Mouse (Mus musculus) liver, embryonic 13.5 days (tissue): Measurements from ENCODE around the gene Plxdc1. TPM values are rescaled to one million over a fixed set of nuclear protein-coding genes. Genes with fewer than 3 reads are reported as not detected.
"Not testable (repeated sequence)": the region's sequence is repeated elsewhere in the genome, so short reads cannot be mapped to it uniquely, and the experiment has no call there.

ENCODE experiments used
- ATAC-seq: fragments of 200-750 bp; cut with Nextera tagmentation; 2 replicates; pipeline ENCODE4 v1.8.0; 2017; ENCODE audit warnings: low read depth, mild to moderate bottlenecking, moderate number of reproducible peaks, moderate library complexity
- DNase-seq: peaks from one replicate; pipeline ENCODE4 v3.0.0; 2022
- H3K27ac ChIP-seq: fragments of 300-500 bp; sonication (generic); 2 replicates; pipeline ENCODE4 v1.5.1; 2015; ENCODE audit warnings: moderate library complexity, mild to moderate bottlenecking, inconsistent platforms
- H3K27me3 ChIP-seq: fragments of 300-500 bp; sonication (generic); 2 replicates; pipeline ENCODE4 v1.6.1; 2015; ENCODE audit warnings: mild to moderate bottlenecking, inconsistent platforms
- H3K36me3 ChIP-seq: fragments of 300-500 bp; sonication (generic); 2 replicates; pipeline ENCODE4 v1.6.1; 2015; ENCODE audit warnings: mild to moderate bottlenecking, inconsistent platforms
- H3K4me1 ChIP-seq: fragments of 300-500 bp; sonication (generic); replicated peaks from 2 replicates; pipeline ENCODE4 v1.6.1; 2015; ENCODE audit warnings: inconsistent platforms
- H3K4me2 ChIP-seq: fragments of 300-500 bp; sonication (generic); 2 replicates; pipeline ENCODE4 v1.6.1; 2015; ENCODE audit warnings: inconsistent platforms, mild to moderate bottlenecking, moderate library complexity
- H3K4me3 ChIP-seq: fragments of 300-500 bp; sonication (generic); replicated peaks from 2 replicates; pipeline ENCODE4 v1.5.1; 2015; ENCODE audit warnings: mild to moderate bottlenecking, inconsistent platforms
- H3K9ac ChIP-seq: fragments of 300-500 bp; sonication (generic); 2 replicates; pipeline ENCODE4 v1.6.1; 2015; ENCODE audit warnings: mild to moderate bottlenecking, inconsistent platforms
- H3K9me3 ChIP-seq: fragments of 300-500 bp; sonication (generic); replicated peaks from 2 replicates; pipeline ENCODE4 v1.6.1; 2016; ENCODE audit warnings: inconsistent platforms
- WGBS: fragments of 180-500 bp; shearing (Covaris S2); methylation state at CpG from one replicate; pipeline ENCODE4 v1.1.7; 2015; ENCODE audit not compliant: insufficient replicate concordance; 5-methylcytosine and 5-hydroxymethylcytosine counted together
- polyA plus RNA-seq: library from polyadenylated mRNA; unstranded; fragments of >200 nt; fragmentation: Nextera tagmentation; extraction: Ambion mirVana; gene quantifications from 2 replicates; pipeline ENCODE4 v1.2.1, GENCODE M21; 2015

Gene Plxdc1
- polyA plus RNA-seq, 1 experiment from 2014 or later = 0.58 TPM

DNA sequence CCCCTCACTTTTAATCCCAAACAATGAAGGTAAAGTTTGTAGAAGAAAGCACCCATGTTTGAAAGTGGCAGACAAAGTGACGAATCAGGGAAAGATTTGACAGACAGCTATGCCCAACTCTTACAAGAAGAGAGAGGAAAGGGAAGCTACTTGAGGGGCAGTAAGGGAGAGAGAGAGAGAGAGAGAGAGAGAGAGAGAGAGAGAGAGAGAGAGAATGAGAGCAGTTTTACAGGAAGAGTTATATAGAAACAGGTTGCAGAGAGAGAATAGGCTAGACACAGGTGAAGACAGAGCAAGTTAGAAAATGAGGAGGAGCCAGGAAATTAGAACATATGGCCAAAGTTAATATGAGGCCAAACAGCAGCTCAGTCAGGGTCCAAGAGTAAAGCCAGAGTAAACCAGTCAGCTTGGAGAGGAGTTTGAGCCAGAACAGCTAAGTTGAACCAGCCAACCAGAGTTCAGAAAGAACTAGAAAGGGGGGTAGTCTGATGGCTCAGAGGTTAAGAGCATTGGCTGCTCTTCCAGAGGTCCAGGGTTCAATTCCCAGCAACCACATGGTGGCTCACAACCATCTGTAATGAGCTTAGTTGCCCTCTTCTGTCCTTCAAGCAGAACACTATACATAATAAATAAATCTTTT is 33.8 kb downstream of the Plxdc1 start:
- Histone ChIP-seq H3K4me2 (no peak overlapping the region), H3K4me3 (no peak overlapping the region), H3K27ac (no peak overlapping the region), H3K9ac (no peak overlapping the region), H3K4me1 (peaks cover 45% of the 10 kb centered on the region), H3K27me3 (no peaks in the 10 kb centered on the region), H3K9me3 (no peaks in the 10 kb centered on the region), H3K36me3 (no peaks in the 10 kb centered on the region)
- 79% methylated on average over 1 of the region's 1 CpGs for WGBS
- ATAC-seq (no peak), DNase-seq (no peak)

DNA sequence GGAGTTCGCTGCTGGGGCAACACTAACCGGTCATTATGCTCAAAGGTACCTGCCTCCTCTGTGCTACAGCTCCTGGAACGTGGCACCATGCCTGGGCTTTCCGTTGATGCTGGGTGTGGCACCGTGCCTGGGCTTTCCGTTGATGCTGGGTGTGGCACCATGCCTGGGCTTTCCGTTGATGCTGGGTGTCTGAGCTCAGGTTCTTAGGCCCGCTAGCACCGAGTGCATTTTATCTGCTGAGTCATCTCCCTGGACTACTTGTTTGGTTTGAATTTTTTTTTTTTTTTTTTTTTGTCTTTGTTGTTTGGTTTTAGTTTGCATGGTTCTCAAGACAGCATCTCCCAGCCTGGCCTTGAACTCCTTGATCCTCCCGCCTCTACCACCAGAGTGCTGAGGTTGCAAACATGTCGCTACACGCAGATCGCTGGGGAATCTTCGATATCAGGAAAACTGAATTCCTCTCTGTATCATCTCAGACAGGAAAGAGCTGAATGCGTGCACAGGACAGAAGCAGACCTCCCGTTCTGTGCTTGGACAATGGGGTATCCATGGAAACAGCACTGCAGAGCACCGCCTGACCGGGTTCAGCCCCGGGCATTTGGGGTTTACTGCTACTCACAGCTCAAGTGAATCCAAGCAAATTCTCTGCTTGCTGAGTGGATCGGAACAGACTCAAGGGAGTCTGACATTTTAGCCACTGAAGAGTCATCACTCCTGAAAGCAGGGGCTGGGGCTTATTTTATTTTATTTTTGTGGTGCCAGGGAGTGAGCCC is 36.4 kb downstream of the Plxdc1 start:
- Histone ChIP-seq H3K4me1 (peaks cover 40% of the 10 kb centered on the region), H3K9me3 (no peaks in the 10 kb centered on the region), H3K4me2 (peak overlapping the region; percentile 12), H3K27ac (peak overlapping the region; percentile 58), H3K27me3 (no peaks in the 10 kb centered on the region), H3K4me3 (no peak overlapping the region), H3K36me3 (no peaks in the 10 kb centered on the region), H3K9ac (no peak overlapping the region)
- ATAC-seq (peak; percentile 89), DNase-seq (peak; percentile 46)
- WGBS = 45% methylated on average over 20 of the region's 20 CpGs

DNA sequence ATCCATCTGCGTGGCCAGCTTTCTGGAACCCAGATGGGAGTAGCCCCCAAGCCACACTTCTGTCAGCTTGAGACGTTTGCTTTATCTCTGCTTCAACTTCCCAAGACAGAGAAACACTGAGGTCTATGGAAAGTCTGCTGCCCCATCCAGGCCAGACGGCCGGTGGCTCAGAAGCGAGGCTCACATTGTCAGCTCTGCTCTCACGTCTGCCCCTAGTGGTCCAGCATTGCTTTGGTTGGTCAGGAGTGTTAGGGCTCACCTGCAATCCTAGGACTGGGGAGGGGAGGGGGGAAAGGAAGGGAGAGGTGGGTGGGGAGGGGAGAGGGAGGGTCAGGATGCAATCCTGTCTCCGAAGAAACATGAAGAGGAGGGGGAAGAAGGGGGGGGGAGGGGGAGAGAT is 38.8 kb downstream of the Plxdc1 start:
- Histone ChIP-seq H3K27ac (no peak overlapping the region), H3K4me1 (peaks cover 20% of the 10 kb centered on the region), H3K4me3 (no peak overlapping the region), H3K4me2 (no peak overlapping the region), H3K9ac (no peak overlapping the region), H3K36me3 (no peaks in the 10 kb centered on the region), H3K27me3 (no peaks in the 10 kb centered on the region), H3K9me3 (no peaks in the 10 kb centered on the region)
- WGBS = 18% methylated on average over 7 of the region's 7 CpGs
- DNase-seq = peak; percentile 17
- no peak for ATAC-seq

DNA sequence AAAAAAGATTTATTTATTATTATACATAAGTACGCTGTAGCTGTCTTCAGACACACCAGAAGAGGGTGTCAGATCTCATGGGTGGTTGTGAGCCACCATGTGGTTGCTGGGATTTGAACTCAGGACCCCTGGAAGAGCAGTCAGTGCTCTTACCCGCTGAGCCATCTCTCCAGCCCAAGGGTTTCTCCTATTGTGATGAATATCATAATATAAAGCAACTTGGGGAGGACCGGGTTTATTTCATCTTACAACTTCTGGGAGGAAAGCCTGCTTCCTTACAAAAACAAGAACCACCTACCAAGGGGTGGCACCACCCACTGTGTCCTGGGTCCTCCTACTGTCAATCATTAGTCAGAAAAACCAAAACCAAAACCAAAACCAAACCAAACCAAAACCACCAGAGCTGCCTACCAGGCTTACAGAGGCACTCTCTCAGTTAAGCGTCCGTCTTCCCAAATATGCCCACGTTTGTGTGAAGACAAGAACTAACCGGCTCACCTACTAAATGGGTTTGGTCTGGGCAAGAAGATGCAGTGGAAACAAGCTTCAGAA is 40.4 kb downstream of the Plxdc1 start:
- H3K4me3 ChIP-seq, H3K36me3 ChIP-seq, DNase-seq, H3K9me3 ChIP-seq, H3K9ac ChIP-seq, H3K4me2 ChIP-seq, ATAC-seq, H3K27ac ChIP-seq, H3K27me3 ChIP-seq: not testable (repeated sequence)
- 70% methylated on average over 7 of the region's 7 CpGs for WGBS
- H3K4me1 ChIP-seq = peaks cover 20% of the 10 kb centered on the region

DNA sequence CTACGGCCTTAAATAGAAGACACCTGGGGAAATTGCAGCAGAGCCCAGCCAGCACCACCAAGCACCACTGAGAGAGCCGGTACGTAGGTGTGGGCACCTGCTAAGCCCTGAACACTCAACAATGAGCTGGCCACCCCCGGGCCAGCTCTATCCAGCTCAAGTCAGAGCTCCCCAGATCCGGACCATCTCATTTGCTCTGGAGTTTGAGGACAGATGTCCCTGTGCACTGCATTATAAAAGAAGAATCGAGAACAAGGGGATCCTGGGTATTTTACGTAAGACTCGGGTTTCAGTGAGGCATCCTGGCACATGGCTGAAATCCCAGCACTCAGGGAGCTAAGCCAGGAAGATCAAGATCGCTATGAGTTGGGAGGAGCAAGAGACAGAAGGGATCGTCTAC is 41.2 kb downstream of the Plxdc1 start:
- H3K36me3 ChIP-seq = no peaks in the 10 kb centered on the region
- H3K27ac ChIP-seq = no peak overlapping the region
- no peak overlapping the region for H3K4me2 ChIP-seq
- no peaks in the 10 kb centered on the region for H3K27me3 ChIP-seq
- 75% methylated on average over 10 of the region's 10 CpGs for WGBS
- H3K9me3 ChIP-seq = no peaks in the 10 kb centered on the region
- DNase-seq (no peak), ATAC-seq (no peak)
- H3K4me1 ChIP-seq = peaks cover 14% of the 10 kb centered on the region
- no peak overlapping the region for H3K4me3 ChIP-seq
- H3K9ac ChIP-seq = no peak overlapping the region

DNA sequence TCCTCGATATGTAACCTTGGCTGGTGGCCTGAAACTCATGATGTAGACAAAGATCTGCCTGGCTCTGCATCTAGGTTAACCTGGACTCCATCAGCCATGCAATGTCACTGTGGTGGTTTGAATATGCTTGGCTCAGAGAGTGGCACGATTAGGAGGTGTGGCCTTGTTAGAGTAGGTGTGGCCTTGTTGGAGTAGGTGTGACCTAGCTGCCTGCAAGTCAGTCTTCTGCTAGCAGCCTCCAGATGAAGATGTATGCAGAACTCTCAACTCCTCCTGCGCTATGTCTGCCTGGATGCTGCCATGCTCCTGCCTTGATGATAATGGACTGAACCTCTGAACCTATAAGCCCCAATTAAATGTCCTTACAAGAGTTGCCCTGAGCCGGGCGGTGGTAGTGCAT is 43.0 kb downstream of the Plxdc1 start:
- no peak for DNase-seq
- Histone ChIP-seq H3K27me3 (no peaks in the 10 kb centered on the region), H3K36me3 (no peaks in the 10 kb centered on the region), H3K9me3 (no peaks in the 10 kb centered on the region), H3K4me1 (no peaks in the 10 kb centered on the region), H3K9ac (no peak overlapping the region), H3K27ac (no peak overlapping the region), H3K4me3 (no peak overlapping the region), H3K4me2 (no peak overlapping the region)
- no peak for ATAC-seq
- 71% methylated on average over 5 of the region's 5 CpGs for WGBS

DNA sequence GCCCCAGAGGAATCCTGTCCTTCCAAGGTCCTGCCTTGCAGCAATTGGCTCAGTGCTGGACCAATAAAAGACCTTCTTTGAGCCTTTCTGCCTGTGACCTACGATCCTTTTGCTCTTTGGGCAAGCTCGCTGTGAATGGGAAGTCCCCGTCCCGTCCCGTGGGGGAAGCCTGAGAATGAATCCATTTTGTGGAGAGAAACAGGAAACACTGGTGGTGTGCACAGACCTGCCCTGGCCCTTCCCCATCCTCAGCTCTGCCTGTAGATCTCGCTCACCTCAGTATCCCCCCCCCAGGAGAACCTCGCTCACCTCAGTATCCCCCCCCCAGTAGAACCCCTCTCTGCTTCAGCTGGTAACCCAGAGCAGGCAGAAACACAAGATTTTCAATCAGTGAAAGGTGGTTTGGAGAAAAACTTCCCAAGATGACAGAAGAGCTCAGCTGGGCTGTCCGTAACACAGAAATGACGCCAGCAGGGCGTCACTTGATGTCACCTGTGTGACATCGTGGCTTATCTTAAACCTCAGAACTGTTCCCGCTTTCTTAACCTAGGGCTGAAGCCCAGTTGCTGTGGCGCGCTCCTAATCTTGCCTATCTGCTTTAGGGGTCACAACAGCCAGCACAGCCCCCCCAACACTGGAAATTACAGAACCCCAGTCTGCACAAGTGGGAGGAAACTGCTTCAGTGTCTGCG is 43.7 kb downstream of the Plxdc1 start:
- Histone ChIP-seq H3K4me3 (no peak overlapping the region), H3K27me3 (no peaks in the 10 kb centered on the region), H3K9ac (no peak overlapping the region), H3K9me3 (no peaks in the 10 kb centered on the region), H3K36me3 (no peaks in the 10 kb centered on the region), H3K27ac (no peak overlapping the region), H3K4me1 (no peaks in the 10 kb centered on the region), H3K4me2 (no peak overlapping the region)
- DNase-seq = no peak
- 52% methylated on average over 15 of the region's 15 CpGs for WGBS
- no peak for ATAC-seq

DNA sequence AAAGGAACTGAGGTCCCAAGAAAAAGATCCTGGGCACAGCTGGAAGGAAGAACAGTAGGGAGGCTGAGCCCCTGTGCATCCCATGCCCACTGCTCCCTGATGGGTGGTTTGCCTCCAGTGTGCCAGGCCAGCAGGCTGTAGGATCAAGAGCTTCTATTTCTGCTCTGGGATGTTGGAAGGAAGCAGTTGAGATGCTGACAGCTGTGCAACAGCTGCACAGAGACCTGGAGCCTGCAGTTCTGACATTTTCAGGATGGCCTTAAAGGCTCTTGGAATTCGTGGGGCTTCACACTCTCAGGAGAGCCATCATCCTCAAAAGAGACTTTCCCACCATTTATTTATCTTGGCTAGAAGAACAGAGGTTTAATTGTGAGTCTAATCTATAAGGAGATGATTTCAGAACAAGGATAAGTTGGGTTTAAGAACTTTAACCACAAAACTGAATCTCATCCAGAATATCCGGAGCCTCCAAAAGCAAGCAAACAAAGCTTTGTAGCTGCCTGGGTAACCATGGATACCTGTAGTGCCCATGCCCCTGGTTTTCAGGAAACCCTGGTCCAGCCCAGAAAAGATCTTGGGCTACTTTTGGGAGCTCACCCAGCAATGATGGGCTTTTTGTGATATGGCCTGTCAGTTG is 48.7 kb downstream of the Plxdc1 start:
- DNase-seq (no peak), ATAC-seq (no peak)
- no peaks in the 10 kb centered on the region for H3K27me3 ChIP-seq
- WGBS = 67% methylated on average over 2 of the region's 2 CpGs
- H3K9ac ChIP-seq = no peak overlapping the region
- no peak overlapping the region for H3K4me2 ChIP-seq
- no peak overlapping the region for H3K4me3 ChIP-seq
- H3K9me3 ChIP-seq = no peaks in the 10 kb centered on the region
- H3K27ac ChIP-seq = no peak overlapping the region
- no peaks in the 10 kb centered on the region for H3K36me3 ChIP-seq
- H3K4me1 ChIP-seq = peaks cover 11% of the 10 kb centered on the region

DNA sequence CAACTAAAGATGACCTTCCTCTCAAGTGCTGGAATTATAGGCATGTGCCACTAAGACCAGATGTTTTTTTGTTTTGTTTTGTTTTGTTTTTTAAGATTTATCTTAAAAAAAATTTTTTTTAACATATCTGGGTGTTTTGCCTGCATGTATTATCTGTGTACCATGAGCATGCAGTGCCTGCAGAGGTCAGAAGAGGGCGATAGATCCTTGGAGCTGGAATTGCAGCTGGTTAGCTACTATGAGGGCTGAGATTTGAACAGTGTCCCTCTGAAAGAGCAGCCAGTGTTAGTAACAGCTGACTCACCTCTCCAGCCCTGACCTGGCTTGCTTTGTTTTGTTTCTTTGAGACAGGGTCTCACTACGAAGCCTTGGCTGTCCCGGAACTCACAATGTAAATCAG is 49.5 kb downstream of the Plxdc1 start:
- H3K4me3 ChIP-seq = no peak overlapping the region
- H3K27ac ChIP-seq = no peak overlapping the region
- no peaks in the 10 kb centered on the region for H3K9me3 ChIP-seq
- DNase-seq = peak; percentile 45
- peaks cover 11% of the 10 kb centered on the region for H3K4me1 ChIP-seq
- no peak for ATAC-seq
- H3K9ac ChIP-seq = no peak overlapping the region
- H3K36me3 ChIP-seq = no peaks in the 10 kb centered on the region
- 33% methylated on average over 3 of the region's 3 CpGs for WGBS
- H3K4me2 ChIP-seq = no peak overlapping the region
- H3K27me3 ChIP-seq = no peaks in the 10 kb centered on the region

DNA sequence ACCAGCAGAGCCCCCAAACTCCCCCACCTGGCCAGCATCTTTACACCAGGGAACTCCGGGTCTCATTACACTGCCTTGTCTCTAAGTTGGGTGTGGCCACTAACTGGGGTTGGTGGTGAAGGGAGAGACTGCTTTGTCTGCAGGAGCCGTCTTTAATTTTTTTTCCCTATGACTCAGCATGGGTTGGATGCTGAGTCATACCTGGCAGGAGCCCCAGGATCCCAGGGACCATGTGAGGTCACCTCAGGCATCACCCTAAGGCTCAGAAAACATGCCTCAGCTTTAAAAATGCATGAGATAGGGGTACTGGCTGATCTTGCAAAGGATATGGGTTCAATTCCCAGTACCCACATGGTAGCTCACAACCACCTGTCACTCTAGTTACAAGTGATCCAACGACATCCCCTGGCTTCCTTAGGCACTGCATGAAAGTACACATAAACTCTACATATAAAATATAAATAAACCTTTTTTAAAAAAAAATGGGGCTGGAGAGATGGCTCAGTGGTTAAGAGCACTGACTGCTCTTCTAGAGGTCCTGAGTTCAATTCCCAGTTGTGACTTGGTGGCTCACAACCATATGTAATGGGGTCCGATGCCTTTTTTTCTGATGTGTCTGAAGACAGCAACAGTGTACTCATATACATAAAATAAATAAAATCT is 50.2 kb downstream of the Plxdc1 start:
- Histone ChIP-seq H3K36me3 (no peaks in the 10 kb centered on the region), H3K4me3 (no peak overlapping the region), H3K9ac (no peak overlapping the region), H3K4me2 (no peak overlapping the region), H3K27me3 (no peaks in the 10 kb centered on the region), H3K4me1 (peaks cover 11% of the 10 kb centered on the region), H3K9me3 (no peaks in the 10 kb centered on the region), H3K27ac (no peak overlapping the region)
- ATAC-seq = peak; percentile 51; the same call in 1 of the 2 replicates
- WGBS = 37% methylated on average over 4 of the region's 4 CpGs
- peak; percentile 27 for DNase-seq

DNA sequence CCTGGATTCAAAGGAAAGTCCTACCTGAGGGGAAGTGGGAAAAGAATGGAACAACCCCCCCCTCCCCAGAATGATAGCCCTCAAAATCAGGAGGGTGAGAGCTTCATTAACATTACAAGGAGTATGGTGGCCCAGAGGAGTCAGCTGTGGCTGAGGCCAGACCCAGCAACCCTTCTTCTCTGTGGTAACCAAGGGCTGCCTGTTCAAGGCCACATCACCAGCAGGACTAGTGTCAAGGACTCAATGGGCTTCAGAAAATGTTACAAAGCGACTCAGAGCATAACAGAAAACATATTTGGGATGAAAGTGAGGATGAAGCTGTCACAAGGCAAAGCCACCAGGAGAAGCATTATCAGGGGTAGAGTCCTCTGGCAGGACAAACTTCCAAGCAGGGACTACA is 52.7 kb downstream of the Plxdc1 start:
- Histone ChIP-seq H3K36me3 (no peaks in the 10 kb centered on the region), H3K27ac (no peak overlapping the region), H3K4me1 (peaks cover 11% of the 10 kb centered on the region), H3K4me3 (no peak overlapping the region), H3K4me2 (no peak overlapping the region), H3K9ac (no peak overlapping the region), H3K9me3 (no peaks in the 10 kb centered on the region), H3K27me3 (no peaks in the 10 kb centered on the region)
- DNase-seq (no peak), ATAC-seq (no peak)
- WGBS = 54% methylated on average over 1 of the region's 1 CpGs
